Mouse (Mus musculus): ENCODE measurements around the gene Mef2a.

The Mef2a gene

GRCm38 (mm10) chr7:67210004-67210833 lies 162.4 kb downstream of the Mef2a start:
- no peak for DNase-seq (ENCODE audit: low read depth, low spot score)

- no peak for DNase-seq (ENCODE audit: low read depth, low spot score)
Measured at GRCm38 (mm10) chr7:67208317-67208716, 164.3 kb downstream of the Mef2a start.

GRCm38 (mm10) chr7:67207701-67208100 lies 165.0 kb downstream of the Mef2a start:
- DNase-seq (ENCODE audit: low read depth, low spot score) = no peak

GRCm38 (mm10) chr7:67206496-67206895 lies 166.2 kb downstream of the Mef2a start:
- no peak for DNase-seq (ENCODE audit: low read depth, low spot score)

DNA sequence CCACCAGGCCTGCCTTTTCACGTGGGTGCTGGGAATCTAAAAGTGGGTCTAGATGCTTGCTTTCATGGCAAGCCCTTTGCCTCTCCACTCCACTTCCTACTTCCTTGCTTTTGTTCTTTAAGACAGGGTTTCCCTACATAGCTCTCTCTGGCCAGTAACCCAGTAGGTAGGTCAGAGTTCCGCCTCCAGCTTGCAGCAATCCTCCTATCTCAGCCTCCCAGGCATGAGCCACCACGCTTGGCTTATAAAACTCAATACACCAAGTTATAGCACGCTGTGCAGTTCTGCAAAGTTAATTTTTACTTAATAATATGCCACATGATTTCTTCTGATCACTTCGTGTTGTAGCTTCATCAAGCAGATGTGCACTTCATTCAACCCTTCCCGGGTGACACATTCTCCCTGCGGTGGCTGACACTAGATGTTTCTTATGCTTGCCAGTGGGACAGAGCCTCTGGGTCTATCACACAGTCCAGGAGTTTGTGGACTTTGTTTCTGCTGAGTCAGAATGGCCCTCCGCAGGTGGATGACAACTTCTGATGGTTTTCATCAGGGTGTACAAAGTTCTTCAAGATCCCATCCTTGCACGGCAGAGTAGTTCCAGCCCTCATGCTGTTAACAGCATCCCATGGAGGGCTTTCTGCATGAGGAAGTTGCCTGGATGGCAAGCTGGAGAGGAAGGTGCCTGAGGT lies 166.8 kb downstream of the Mef2a start:
- no peak for DNase-seq (ENCODE audit: low read depth, low spot score)

GRCm38 (mm10) chr7:67203625-67204024 lies 169.0 kb downstream of the Mef2a start:
- no peak for DNase-seq (ENCODE audit: low read depth, low spot score)

DNA sequence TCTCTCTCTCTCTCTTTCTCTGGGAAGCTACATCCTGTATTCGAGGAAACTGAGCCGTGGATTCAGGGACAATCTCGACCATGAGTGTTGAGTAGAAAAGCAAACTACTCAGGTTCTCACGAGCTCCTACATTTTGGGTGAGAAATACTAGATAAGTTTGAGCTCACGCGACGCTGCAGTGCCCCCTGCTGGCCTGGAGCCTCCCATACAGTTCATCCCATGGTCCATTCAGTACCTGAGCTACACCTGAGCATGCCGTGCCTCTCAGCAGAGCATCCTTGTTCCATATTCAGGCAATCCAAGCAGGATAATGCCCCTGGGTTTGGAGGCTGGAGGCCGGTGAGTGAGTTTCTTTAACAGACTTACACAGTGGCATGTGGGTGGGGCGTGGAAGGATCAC lies 173.2 kb downstream of the Mef2a start:
- no peak for DNase-seq (ENCODE audit: low read depth, low spot score)

GRCm38 (mm10) chr7:67183786-67184185 lies 188.9 kb downstream of the Mef2a start:
- no peak for DNase-seq (ENCODE audit: low read depth, low spot score)

Measured in c-Kit-negative CD71-positive TER-119-positive erythroid progenitor cells, embryonic 14.5 days (primary cell).